Mouse (Mus musculus): ENCODE data around the gene Atxn3.
A peak's percentile ranks its signal among the peaks of the same experiment; 100 is the strongest.
"Not testable (repeated sequence)": the region's sequence is repeated elsewhere in the genome, so short reads cannot be mapped to it uniquely, and the experiment has no call there.

Gene Atxn3

DNA sequence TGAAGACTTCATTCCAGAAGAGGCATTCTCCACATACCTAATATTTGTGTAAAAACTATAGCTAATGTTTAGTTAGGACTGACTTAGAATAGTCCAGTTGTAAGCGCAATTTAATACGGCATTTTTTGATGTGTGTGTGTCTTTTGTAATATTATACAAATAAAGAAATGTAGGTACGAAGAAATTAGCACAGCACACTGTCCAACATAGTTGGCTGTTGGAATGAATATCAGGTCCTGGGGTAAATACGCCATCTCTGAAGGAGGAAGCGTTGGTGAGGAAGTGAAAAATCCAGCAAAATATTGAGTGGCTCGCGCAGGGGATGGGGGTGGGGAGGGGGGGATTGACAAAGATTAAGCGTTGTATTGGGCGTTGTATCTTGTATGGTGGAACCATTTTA lies 510 bp upstream of the Atxn3 start:
- DNase-seq (ENCODE audit: extremely low spot score): peak; percentile 4

DNA sequence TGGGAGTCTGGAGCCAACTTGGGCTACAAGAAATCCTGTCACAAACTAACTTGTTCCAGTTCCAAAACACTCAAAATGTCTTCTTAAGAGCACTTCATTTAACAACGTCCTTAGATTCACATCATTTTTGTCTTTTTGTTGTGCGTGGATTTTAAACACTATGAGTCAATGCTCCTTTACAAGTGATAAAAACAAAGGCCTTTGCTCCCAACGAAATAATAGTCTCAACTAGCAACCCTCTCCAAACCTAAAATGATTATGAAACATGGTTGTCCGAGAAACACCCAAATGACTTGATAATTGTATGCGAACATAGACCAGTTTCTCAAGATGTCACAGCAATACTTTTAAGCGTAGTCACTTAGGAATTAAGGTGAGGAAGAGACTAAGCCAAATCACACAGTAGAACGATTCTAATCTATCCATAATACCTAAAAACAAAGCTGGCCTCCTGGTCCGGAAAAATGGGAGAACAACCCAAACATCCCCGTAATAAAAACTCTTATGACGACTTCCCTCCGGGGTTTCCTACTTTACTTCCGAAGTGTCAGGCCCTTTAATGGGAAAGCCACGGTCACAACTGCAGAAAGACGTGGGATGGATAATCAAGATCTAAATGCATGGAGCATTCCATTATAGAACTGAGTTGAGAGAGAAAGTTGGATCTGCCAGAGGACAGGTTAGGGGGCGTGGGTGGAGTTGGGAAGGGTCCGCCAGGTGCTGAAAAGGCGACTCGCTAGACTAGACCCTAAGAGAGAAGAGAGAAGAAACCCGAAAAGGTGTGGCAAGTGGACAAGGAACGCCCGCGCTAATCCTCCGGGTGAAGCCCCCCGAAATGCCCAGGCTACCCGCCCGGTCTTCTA lies 736 bp downstream of the Atxn3 start:
- DNase-seq (ENCODE audit: extremely low spot score): no peak

DNA sequence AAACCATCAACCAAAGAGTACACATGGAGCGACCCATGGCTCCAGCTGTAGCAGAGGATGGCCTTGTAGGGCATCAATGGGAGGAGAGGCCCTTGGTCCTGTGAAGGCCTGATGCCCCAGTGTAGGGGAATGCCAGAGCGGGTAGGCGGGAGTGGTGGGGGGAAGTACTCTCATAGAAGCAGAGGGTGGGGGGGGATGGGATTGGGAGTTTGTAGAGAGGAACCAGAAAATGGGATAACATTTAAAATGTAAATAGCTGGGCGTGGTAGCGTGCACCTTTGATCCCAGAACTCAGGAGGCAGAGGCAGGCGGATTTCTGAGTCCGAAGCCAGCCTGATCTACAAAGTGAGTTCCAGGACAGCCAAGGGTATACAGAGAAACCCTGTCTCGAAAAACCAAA lies 2.2 kb downstream of the Atxn3 start:
- DNase-seq (ENCODE audit: extremely low spot score): not testable (repeated sequence)

DNA sequence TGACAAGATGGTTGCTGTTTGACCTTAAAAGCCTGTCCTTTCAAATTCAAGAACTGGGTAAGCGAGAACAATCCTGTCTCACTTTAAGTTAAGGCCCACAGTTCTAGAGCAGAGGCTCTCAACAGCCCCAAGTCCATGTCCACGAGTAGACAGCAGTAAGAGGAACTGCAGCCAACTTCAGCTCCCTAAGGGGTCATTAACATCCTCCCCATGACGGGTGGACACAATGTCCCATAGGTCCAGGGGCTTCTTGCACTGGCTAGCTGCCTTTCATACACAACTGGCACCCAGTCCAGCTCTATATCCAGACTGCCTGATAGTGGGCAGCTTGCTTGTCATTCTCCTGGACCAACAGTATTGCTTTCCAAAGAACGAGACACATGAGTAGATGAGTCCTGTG lies 9.2 kb downstream of the Atxn3 start:
- DNase-seq (ENCODE audit: extremely low spot score): no peak

DNA sequence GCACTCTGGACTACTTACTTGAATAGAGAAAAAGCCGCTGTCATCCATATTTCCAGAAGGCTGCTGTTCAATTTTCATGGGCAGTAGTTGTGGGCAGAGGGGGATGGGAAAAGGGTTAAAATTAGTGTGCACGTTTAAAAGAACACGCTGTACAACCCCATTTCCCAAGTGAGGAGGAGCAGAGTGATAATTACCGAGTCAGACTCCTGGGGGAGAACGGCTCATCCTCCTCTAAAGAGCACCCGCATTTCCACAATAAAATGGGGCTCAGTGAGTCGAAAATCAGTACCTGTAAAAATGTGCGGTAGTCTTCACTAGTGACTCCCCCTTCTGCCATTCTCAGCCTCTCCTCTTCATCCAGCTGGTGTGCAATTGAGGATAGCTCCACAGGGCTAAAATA lies 10.1 kb downstream of the Atxn3 start:
- DNase-seq (ENCODE audit: extremely low spot score): no peak

DNA sequence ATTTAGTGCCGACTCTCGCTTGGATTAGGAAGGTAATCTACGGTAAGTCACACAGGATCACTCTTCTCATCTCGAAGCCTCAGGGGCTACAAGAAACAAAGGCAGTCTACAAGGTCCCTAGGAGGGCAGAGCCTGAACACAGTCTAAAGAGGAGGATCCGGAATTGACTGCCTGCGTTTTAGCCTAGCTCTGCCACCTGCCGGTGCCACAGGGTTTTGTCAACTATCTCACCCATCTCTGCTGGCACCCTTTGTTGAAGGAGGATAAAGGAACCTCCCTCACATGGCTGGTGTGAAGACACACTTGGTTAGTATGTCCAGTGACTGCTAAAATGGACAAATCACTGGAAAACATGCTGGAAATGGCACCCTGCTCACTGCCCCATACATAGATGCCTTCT lies 20.5 kb downstream of the Atxn3 start:
- DNase-seq (ENCODE audit: extremely low spot score): no peak

DNA sequence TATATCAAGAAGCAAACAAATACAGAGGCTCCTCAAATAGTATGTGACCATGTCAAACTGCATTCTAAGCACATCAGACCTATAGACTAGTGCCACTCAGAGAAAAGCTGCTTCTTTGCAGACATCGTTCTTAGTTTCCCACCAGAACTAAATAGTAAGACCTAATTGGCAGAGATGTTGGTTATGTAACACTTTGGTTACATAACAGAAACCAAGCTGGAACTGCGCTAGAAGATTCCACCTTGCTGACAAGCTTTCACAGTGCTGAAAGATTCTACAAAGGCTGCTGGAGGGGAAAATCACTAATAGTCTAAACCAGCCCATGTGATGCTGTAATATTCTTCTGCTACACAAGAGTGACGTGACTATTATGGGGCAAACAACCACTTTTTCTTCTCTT lies 22.8 kb downstream of the Atxn3 start:
- no peak for DNase-seq (ENCODE audit: extremely low spot score)

DNA sequence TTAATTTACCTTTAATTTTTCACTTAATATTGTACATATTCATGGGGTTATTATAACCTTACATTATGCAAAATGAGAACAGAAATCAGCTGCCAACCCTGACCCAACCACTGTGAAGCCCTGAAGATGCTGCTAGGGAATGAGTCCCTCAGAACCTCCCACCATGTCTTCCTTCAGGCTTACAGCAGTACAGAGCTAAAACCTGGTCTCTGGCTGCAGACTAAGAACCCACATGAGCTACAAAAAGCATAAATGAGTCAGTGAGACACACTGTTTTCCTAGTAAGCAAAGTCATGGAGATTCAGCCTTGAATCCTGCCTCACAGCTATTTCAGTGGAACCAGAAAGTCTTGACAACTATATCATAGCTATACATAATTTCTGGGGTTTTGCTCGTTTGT lies 29.6 kb downstream of the Atxn3 start:
- no peak for DNase-seq (ENCODE audit: extremely low spot score)

DNA sequence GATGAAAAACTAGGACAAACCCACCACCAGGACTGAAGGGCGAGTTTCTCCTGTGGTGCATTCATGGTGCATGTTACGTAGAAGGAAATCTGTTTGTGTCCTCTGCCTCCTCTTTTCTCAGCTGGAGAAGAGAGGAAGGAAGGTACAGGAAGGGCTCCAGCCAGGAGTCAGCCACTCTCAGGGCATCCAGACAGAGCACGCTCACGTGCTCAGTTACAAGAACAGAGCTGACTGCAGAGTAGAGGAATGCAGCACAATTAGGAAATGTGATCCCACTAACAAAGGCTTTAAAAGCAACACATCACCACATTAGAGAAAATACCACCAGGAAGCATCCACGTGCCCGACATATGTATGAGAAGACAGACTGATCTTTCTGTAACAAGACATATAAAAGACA lies 35.7 kb downstream of the Atxn3 start:
- no peak for DNase-seq (ENCODE audit: extremely low spot score)

DNA sequence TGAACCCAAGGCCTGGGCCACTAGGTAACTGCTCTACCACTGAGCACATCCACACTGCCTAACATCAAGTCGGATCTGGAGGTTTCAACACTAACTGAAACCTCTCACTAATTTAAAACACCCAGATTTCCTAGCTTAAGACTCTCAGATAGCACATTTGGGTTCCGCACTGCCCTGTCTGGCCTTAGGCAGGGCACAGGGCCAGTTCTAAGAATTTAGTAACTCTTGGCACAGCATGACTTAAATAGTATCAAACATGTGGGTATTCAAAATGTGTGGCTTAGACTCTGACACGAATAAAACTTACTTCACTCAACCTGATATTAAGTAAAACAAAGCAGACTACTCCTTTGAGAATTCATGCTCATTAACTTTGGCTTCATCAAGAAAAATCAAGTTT lies 38.2 kb downstream of the Atxn3 start:
- DNase-seq (ENCODE audit: extremely low spot score): no peak

DNA sequence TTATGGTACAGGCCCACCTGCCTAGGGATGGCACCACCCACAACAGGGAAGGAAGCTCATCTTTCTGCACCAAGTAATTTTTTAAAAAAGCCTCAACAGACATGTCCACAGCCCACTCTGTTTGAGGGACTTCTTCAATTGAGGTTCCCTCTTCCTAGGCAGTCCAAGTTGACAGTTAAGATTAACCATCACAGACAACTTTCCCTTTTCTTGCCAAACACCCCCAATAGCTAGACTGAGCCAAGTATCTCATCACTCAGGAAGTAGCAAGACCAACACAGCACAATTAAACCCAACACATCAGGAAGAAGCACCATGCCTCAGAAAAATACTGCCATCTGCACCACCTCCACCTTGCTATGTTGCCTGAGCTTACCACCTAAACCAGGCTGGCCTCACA lies 40.9 kb downstream of the Atxn3 start:
- no peak for DNase-seq (ENCODE audit: extremely low spot score)

DNA sequence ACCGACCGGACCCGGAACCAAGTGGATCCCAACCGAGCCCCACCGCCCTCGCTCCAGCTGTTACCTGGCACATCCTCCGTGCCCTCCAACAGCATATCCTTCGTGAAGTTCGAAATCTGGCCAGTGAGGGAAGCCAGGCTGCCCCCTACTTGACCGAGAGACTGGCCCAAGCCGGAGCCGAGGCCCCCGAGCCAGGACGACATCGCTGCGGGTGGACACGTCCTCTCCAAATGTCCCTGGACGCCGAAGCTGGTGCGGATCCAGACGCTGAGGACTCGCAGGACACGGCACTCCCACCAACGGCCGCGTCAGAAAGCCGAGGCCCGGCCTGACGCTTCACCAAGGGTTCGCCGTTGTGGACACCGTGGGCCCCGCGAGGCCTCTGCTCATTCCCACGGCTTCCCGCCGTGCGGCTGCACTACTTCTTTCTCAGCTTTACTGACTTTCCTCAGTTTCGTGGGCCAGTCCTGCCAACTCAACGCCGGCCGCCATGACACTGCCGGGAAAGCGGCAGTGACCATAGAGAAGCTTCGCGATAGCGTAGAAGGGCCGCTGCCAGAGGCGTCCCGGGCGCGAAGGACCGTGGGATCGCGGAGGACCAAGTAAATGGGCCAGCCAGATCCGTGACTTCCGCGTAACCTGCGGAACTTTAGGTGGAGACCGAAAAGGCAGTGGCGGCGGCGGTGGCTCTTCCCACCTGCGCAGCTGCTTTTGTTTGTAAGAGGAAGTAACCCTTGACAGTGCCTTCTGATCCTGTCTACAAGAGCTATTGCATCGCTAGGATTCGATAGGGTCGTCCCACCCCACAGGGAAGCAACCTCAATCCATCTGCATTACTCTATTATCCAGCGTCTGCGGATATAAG lies 45.2 kb downstream of the Atxn3 start, which contains the start of gene Trip11:
Gene Trip11, minus strand, starts transcription at position 642 of the 865 bp plus-strand sequence.
- DNase-seq (ENCODE audit: extremely low spot score): peak; percentile 88

DNA sequence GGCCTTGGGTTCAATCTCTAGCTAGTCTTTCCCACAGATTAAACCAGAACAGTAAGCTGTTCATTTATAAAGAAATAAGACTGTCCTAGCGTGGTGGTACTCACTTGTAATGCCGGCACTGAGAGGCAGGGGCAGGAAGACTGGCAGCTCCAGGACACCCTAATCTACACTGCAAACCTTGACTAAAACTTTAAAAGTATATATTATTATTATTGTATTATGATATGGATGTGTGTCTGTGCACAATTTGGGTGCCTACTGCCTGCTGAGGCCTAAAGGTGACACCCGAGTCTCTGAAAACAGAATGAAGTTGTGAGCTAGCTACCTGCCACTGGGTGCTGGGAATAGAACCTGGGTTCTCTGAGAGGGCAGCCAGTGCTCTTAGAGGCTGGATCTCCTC lies 46.7 kb downstream of the Atxn3 start:
- DNase-seq (ENCODE audit: extremely low spot score): no peak

DNA sequence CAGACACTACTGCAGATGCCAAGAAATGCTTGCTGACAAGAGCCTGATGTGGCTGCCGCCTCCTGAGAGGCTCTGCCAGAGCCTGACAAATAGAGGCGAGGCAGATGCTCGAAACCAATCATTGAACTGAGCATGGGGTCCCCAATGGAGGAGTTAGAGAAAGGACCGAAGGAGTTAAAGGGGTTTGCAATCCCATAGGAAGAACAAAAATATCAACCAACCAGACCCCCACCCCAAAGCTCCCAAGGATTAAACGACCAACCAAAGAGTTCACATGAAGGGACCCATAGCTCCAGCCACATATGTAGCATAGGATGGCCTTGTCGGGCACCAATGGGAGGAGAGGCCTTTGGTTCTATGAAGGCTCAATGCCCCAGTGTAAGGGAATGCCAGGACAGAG lies 47.7 kb downstream of the Atxn3 start:
- no peak for DNase-seq (ENCODE audit: extremely low spot score)

DNA sequence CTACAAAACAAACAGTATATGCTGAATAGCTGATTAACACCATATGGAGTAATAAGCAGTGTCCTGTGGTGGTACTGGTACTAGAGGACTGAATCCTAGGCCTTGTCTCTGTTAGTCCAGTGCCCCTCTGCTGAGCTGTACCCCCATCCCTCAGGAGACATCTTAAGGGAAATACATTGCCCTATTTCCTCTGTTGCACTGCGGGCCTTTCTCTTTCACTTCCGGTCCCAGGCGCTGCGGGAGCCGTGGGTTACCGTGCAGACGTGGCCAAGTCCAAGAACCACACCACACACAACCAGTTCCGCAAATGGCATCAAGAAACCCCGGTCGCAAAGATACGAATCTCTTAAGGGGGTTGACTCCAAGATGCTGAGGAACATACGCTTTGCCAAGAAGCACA lies 52.2 kb downstream of the Atxn3 start:
- DNase-seq (ENCODE audit: extremely low spot score): no peak

DNA sequence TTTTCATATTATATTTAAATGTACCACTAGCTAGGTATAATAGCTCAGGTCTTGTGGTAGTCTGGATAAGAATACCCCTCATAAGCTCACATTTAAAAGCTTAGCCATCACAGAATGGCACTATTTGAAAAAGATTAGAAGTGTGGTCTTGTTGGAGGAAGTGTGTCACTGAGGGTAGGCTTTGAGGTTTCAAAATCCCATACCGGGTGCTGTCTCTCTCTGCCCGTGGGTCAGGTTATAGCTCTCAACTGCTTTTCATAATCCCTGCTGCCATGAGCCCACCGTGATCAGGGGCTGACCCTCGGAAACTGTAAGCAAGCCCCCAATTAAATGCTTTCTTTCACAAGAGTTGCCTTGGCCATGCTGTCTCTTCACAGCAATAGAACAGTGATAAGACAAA lies 53.1 kb downstream of the Atxn3 start:
- DNase-seq (ENCODE audit: extremely low spot score): no peak

DNA sequence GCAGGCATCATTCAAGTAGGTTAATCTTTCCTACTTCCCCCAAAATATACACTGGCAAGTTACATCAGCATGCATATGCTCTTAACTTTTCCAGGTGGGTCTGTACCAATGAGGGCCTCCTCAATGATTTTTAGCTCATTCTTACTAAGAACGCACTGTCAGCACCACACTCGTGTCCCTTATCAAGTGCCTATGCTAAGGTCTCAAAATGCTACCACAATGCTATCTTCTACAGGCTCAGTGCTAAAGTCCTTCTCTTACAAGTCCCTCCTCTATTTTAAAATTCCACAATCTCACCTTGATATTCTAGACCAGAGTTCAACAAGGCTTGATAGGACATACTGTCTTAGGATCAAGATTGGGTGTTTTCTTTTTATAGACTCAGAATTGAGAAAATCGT lies 53.9 kb downstream of the Atxn3 start:
- DNase-seq (ENCODE audit: extremely low spot score): no peak

DNA sequence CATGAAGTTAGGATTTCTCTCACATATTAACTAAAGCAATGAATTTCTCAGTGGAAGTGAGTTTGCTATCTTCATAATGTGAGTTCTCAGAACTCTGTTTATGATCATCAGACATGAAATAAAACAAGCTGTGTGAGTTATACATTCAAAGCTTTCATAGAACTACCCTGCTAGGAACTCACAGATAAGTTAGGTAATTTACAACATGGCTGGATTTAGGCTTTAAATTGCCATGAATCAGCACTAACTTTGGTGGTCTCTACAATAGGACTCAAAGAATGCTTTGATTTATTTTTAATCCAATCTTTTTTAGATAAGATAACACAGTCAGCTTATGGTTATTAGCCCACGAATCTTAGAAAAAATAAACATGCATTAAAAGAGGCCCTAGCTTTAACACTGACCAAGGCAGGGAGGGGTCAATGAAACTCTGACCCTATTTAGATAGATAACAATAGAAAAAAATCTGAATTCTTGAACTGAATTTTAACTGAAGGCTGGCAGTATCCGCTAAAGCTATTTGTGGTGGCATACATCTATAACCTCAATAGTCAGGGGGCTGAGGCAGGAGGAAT lies 58.3 kb downstream of the Atxn3 start:
- DNase-seq (ENCODE audit: extremely low spot score): no peak

DNA sequence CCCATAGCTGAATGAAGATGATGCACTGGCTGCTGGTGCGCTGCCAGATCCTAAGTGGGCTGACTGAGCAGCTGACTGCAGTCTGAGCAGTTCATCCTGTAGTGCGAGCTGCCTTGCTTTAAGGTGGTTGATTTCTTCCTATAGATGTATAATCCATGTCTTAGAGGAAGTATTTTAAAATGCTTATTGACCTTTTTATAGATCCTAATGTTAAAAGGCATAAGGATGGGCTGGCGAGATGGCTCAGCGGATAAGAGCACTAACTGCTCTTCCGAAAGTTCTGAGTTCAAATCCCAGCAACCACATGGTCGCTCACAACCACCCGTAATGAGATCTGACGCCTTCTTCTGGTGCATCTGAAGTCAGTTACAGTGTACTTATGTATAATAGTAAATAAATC lies 59.1 kb downstream of the Atxn3 start:
- no peak for DNase-seq (ENCODE audit: extremely low spot score)

DNA sequence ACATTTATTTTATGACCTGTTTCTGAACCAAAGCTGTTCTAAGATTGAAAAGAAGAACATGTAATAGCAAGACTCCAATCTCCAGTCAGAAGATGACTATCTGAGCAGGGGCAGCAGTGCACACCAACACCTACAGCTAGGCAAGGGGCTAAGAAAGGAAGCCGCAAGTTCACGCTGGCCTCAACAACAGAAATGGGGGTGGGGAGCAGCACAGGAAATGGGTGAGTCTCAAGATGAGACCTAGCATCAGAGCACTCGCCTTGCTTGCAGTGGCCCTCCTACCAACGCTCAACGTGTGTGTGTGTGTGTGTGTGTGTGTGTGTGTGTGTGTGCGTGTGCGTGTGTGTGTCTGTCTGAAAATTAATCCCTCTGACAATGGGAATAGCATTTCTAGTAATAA lies 60.9 kb downstream of the Atxn3 start:
- no peak for DNase-seq (ENCODE audit: extremely low spot score)

DNA sequence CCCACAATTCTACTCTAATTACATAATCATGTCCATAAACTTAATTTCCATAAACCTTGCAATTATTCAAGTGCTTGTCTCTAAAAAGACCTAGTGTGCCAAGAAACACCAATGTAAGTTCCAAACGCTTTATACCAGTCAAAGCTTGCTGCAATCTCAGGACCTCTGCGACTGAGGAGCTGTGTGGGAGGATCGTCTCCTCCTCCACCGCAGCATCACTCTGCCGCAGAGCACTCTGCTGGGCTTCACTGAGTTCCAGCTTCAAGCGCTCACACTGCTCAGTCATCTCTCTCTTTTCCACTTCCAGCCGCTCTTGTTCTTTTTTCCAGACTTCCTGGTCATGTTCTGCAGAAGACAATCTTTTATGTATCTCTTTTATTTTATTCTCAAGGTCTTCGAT lies 64.8 kb downstream of the Atxn3 start:
- DNase-seq (ENCODE audit: extremely low spot score): no peak

DNA sequence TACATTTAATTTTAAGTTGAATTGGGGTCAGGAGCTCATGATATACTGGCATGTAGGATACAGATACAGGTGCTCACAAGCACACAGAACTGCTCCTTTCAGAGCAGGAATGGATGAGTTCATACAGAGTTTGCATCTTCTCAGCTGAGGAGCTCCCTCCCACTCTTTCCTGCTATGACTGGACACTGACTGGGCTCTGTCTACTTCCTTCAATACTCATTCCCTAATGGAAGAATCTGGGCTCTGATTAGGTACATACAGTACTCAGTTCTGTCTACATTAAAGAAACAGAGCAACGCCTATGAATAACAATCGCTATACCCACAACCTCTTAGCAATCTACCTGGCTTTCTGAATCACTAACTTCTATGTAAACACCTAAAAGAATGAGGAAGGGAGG lies 65.2 kb downstream of the Atxn3 start:
- DNase-seq (ENCODE audit: extremely low spot score): no peak

DNA sequence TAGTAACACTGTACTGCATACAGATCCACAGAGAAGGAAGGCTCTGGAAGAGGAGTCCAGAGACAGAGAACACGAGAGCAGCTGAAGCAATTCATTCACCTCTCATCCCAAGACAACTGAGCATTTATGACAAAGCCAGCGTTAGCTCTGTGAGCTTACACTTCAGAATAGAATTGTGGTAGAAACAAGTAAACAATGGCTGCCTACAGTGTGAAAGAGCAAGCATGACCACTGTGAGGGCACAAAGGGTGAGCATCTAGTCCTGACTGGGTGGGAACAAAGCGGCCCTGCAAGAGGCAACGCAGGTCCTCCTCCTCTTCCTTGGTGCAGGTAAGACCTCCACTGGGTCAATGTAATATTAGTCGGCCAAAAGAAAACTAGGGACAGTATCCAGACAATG lies 67.0 kb downstream of the Atxn3 start:
- no peak for DNase-seq (ENCODE audit: extremely low spot score)
